Comparison of ENCODE assay signal across 29 mouse cellular contexts in the genomic region with DNA sequence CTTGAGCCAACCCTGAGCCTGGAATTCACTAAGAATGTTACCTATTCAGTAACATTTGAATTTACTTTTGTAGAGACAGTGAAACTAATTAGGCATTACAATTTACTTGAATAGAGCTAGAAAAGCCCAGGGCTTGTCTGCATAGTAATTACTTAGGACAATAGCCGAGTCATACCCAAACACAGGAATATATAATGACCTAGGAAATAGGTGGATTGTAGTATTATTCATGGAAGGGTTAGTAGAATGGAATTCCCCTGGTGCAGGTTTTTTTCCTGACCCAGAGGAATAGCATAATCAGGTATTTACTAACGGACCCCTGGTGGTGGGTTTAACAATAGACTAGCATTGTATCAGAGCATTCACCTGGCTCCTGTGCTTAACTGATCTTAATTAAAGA.
"Had no signal": no experiment of that assay in that cellular context is flagged by ENCODE, and none has a peak within 500 bp of the region (broad histone marks: within the 10 kb centered on the region; RNA-seq: fewer than 3 reads in every experiment).

No protein-coding gene starts in this region.

- H3K27ac ChIP-seq: heart, embryonic 13.5 days; heart, embryonic 15.5 days; hindbrain, embryonic 10.5 days; hindbrain, embryonic 12.5 days; hindbrain, embryonic 13.5 days; hindbrain, embryonic 14.5 days; hindbrain, embryonic 15.5 days; hindbrain, postnatal 0 days; intestine, embryonic 15.5 days; kidney, embryonic 15.5 days; kidney, postnatal 0 days; left cerebral cortex, adult 2 months had no signal

- H3K4me3 ChIP-seq: heart, embryonic 12.5 days; heart, embryonic 13.5 days; heart, embryonic 15.5 days; hindbrain, embryonic 10.5 days; hindbrain, embryonic 12.5 days; hindbrain, embryonic 13.5 days; hindbrain, embryonic 15.5 days; intestine, embryonic 15.5 days; kidney, embryonic 15.5 days; left cerebral cortex, adult 2 months had no signal

- DNase-seq: heart, postnatal 10 days; heart, postnatal 14 days; heart, postnatal 36 days; heart, postnatal 4 days; kidney, adult 11 months; kidney, adult 18-20 months; kidney, adult 2 months; kidney, adult 8-10 months; kidney, adult 9 months; kidney, postnatal 10 days; kidney, postnatal 14 days; kidney, postnatal 25 days; kidney, postnatal 36 days; kidney, postnatal 4 days; layer of hippocampus, adult 9-11 months; layer of hippocampus, postnatal 36 days had no signal
